Mouse (Mus musculus): ENCODE results near the gene Gm13539. TPM values are rescaled to one million over a fixed set of nuclear protein-coding genes. Genes with fewer than 3 reads are reported as not detected.
"Not testable (repeated sequence)": the region's sequence is repeated elsewhere in the genome, so short reads cannot be mapped to it uniquely, and the experiment has no call there.

The Gm13539 gene
- not detected for total RNA-seq (2021)
- long read RNA-seq, experiment 1, result 0 reads
- long read RNA-seq, experiment 2, result 0 reads

DNA sequence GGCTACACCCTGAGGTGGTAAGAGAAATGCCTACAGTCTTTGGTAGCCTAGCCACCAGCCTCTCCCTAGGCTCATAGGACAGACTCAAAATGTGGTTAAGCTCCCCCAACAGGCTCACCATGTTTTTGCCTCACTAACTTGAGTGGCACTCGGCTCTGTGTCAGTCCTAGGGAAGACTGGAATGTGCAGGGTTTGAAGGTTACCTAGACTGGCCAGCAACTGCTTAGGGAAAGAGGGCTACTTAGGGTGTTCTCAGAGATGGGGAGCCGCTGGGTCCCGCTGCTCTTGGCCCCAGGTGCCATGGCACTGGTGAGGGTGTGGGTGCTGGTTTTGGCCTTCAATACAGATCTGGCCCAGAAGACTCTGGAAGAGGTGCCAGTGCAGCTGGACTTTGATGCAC lies at the start of gene Gm13539:
Gene Gm13539, plus strand, starts transcription at position 301 of the 400 bp plus-strand sequence.
- DNase-seq (ENCODE audit: low spot score in 2 of 2), result no peak

DNA sequence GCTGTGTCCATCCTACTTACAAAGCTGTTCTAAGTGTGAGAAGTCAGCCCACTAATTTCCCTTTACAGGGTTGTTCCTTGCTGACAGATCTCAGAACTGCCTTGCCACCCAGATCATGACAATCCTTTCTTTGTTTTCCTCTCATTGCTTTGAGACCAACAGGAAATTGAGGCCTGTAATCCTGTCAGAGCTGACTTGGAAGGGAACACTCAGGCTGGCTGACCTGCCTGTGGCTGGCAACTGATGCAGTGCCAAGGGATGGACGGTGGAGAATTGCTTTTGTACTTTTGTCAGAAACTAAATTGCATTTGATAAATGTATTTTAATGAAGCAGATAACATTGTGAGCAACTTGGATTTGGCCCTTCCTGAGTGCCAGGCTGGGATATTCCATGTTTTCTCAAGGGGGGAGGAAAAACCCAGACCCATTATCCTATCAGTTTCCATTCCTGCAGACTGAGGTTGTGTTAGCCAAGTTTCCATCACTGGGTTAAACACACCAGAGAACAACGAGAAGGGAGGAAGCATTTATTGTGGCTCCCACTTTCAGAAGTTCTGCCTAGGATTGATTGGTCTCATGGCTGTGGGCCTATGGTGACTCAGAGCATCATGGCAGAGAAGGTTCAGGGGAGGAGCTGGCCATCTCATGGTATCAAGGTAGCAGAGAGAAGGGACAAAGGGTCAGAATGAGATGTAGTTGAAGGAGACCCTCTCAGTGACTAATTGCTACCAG lies 48.7 kb upstream of the Gm13539 start:
- DNase-seq (ENCODE audit: low spot score in 2 of 2), result no peak

DNA sequence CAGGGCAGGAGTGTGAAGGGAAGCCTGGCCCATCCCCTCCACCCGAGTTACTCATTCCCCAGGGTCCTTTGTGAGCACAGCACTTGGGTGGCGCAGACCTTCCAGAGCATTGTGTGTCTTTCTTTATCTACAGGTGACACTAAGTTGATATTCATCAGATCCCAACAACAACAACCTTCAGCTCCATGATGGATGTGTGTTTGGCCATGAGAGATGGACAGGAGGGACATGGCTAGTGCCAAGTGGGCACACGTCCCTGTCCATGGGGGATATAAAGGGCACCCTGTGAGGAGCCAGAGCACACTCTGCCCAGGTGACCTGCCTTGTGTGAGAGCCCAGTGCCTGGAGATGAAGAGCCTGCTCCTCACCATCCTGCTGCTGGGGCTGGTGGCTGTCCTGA lies 45.3 kb upstream of the Gm13539 start, which contains the start of gene Obp2b:
Gene Obp2b, plus strand, starts transcription at position 301 of the 400 bp plus-strand sequence.
- not testable (repeated sequence) for DNase-seq (ENCODE audit: low spot score in 2 of 2)

DNA sequence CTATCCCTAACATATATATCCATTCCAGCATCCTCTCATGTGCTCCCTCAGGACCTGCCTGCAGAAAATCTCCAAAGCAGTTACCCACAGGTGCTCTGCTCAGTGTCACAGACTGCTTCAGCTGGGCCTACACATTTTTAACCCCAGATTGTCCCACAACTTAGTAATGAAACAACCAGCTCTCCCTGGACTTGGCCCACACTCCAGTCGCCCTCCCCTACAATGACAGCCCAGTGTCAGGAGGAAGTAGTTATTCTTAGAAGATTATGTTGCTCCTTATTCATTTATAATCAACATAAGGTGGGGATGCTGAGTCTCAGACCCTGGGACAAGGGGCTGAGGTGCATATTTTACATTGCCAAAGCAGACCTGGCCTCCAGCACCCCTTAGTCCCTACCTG lies 40.4 kb upstream of the Gm13539 start:
- no peak for DNase-seq (ENCODE audit: low spot score in 2 of 2)

DNA sequence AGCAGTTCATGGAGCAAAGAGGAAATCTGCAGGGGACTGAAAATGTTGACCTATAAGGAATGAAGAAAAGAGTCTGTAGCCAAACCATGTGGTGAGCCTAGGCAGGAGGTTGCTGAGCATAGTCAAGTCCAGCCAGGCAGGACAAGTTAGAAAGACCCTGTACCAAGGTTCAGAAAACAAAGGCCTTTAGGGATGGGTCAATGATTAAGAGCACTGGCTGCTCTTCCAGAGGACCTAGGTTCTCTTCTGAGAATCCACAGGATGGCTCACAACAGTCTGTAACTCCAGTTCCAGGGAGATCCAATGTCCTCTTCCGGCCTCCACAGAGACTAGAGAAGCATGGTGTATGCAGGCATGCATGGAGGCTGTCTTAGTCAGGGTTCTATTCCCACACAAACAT lies 27.9 kb upstream of the Gm13539 start:
- DNase-seq (ENCODE audit: low spot score in 2 of 2), result no peak

DNA sequence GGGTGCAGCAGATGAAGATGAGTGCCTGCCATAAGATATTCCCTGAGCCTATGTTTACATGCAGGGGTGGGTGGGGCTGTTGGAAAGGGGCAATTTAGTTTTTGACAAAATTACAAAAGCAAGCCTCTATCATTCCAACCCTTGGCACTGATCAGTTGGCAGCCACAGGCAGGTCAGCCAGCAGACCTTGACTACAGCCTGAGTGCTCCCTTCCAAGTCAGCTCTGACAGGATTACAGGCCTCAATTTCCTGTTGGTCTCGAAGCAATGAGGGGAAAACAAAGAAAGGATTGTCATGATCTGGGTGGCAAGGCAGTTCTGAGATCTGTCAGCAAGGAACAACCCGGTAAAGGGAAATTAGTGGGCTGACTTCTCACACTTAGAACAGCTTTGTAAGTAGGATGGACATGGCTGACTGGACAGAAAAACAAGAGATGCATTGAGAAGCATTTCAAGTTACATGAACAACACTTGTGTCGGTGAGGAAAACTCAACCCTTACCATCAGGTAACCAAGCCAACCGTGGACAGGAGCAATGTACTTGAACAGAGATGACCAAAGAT lies 23.9 kb upstream of the Gm13539 start:
- no peak for DNase-seq (ENCODE audit: low spot score in 2 of 2)

DNA sequence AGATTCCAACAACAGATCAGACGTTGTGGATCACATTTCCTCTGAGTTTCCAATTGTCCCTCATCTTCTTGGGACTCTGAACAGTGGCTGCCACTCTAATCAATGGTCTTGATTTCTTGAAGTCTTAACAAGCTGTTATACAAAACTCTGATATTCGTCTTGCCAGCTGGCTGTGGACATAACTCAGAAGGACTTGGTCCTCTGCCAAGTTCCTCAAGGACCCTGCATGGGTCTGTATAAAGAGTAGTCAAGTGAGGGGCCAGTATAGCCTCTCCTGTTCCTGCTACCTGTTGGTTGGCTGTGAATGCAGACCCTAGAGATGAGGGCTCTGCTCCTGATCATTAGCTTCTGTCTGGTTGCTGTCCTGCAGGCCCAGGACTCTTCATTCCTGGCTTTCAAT lies 16.8 kb upstream of the Gm13539 start, which contains the start of gene Lcn3:
Gene Lcn3, plus strand, starts transcription at position 301 of the 400 bp plus-strand sequence.
- no peak for DNase-seq (ENCODE audit: low spot score in 2 of 2)

DNA sequence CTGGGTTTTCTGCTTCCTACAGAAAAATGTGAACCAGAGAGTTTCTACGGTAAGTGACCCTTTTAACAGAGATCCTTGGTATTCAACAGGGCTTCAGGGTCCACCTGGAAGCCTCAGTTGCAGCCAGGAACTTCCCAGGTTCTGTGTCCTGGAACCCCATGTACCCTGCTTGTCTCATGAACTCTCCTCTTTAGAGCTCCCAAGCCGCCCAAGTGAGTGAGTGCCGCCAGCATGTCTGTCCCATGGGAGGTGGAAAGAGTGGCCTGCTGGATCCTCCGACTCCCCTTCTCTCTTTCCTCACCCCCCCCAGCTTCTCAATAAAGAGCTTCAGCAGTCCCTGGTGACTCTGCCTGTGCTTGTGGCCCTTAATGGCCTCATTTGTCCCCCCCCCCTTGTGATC lies 14.3 kb upstream of the Gm13539 start:
- DNase-seq (ENCODE audit: low spot score in 2 of 2), result no peak

DNA sequence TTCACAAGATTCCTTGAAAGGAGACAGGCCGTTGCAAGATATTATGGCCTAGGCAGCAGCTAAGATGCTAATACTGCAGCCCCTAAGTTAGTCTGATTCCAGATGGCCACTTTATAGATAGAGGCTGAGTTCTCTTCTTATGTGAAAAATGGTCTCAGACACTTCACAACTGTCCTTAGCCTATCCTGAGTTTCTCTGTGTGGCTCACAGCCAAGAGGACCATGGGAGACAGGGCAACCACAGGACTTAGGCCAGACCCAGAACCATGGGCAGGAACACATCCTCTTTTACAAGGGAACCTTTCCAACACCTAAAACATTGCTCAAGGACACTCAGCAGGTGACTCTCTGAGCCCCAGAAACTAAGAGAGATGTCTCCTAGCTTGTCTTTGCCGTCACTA lies 8.6 kb upstream of the Gm13539 start:
- no peak for DNase-seq (ENCODE audit: low spot score in 2 of 2)

DNA sequence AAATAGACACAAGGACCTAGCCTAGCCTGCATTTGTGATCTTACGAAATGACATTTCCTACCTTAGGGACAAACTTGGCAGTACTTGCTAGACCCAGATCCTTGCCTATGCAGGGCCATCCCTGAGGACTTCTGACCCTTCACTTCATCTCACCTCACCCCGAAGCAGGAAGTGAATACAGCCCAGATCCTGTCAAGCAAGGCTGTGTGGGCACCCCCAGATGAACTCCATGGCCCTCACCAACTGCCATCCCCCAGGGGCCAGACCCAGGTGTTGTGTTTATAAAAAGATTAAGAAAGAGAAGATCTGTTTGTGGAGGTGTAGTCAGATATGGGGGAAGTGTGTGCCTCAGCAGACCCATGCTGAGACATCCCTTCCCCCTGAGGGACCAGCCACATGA lies 7.4 kb upstream of the Gm13539 start:
- no peak for DNase-seq (ENCODE audit: low spot score in 2 of 2)

DNA sequence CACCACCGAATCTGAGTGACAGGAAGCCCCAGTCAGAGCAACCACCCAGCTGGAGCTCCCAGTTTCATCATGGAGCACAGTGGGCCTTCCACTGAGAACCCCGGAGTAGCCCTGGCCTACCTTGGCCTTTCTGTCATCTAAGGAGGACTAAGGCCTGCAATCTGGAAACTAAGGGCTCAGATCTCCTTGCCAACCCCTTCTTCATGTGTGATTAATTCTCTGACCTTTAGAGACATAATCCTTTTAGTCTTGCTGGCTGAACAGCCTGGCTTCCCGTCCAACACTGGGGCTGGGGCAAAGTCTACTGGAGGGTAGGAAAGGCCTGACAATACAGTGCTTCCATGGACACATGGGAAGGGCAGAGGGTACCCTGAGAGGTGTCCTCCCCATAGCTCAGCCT lies 6.1 kb upstream of the Gm13539 start:
- DNase-seq (ENCODE audit: low spot score in 2 of 2), result no peak

DNA sequence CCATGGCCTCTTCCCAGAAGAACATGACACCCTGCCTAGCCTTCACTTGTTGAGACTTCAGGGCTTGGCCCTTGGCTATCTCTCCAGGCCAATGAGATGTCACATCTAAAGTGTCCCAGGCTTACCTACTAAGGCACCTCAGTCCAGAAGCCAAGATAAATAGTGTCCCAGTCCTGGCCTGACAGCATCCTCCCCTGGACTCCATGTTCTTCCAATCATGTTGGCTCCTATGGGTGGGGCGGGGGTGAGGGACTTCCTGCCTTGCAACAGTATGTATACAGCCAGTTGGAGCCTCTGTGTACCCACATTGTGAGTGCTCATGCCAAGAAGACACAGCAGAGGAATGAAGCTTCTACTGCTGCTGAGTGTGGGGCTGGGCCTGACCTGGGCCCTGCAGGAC lies 5.3 kb upstream of the Gm13539 start, which contains the start of gene Lcn11:
Gene Lcn11, plus strand, starts transcription at position 301 of the 400 bp plus-strand sequence.
- DNase-seq (ENCODE audit: low spot score in 2 of 2), result no peak

DNA sequence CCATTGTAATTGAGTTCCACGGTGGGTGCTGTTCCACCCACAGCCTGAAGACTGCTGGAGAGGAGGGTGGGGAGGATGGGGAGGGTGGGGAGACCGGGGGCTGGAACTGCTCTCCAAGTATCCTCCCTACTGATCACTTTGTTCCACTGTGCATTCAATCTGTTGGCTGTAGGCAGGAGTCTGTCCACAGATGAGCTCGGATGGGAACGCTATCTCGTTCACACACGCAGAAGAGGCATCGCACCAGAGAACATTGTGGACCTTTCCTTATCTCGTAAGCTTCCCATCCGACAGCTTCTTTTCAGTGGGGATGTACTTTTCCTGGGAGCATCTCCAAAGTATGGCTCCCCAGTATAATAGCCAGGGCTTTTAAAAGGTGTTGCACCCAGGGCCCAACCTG lies 3.0 kb upstream of the Gm13539 start:
- no peak for DNase-seq (ENCODE audit: low spot score in 2 of 2)

DNA sequence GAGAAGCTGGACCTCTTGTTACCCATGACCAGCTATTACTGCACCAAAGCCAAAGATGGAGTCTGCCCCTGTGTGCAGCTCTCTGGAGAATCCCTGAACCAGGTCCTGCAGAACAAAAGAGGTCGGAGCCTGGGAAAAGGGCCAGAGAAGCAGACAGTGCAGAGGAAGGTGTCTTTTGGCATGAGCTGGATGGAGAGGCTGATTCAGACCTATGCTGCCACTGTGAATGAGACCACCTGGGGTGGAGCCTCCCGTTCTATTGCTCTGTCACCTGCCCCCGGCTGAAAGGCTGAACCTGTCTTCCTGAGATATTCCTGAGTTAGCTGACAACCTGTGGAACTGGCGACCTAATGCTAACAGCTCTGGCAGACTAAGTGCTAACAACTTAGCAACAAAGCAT lies 1.1 kb upstream of the Gm13539 start:
- no peak for DNase-seq (ENCODE audit: low spot score in 2 of 2)

DNA sequence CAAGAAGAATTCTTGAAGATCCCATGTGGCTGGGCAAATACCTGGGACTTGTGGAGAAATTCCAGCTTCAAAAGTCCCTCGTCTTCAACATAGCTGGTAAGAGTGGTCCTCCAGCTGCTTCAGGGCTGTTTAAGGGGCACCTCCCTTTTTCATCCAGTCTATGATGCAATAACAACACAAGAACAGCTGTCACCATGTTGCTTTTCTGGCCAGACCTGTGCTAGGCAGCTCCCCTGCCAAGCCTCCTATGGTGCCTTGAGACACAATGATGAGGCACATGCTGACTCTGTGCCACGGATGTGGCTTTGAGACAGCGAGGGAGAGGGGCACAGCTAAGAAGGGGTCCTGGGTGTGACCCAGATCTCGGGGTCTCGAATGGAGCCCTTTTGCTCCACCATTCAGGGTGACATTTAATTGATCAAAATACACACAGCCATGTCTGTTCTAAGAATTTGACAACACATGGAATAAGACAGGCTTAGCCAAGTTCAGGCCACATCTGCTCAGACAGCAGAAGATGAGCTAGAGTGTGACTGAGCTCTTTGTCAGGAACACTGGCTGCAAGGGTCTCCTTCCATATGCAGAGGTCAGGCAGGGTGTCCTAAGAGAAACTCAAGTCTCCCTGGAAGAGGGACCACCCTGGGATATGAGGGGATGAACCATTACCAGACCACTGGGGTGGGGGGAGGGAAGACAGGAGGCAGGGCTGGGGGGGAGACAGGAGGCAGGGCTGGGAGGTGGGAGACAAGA lies 3.7 kb downstream of the Gm13539 start:
- no peak for DNase-seq (ENCODE audit: low spot score in 2 of 2)

DNA sequence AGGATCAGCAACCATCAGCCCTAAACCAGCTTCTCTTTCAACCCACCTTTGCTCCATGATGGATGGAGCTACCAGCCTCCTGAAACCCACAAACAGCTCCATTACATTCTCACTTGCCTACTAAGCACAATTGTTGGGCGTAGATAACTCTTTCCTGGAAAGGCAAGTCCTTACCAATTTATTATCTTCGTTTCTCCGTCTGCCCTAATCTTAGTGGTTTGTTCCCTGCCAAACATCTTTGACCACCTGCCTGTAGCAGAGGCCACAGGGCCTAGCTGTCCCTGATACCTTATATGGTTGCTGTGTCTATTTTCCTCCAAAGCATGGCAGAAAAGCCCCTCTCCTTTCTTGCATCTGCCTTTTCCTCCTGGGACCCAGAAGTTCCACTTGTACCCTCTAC lies 7.0 kb downstream of the Gm13539 start:
- no peak for DNase-seq (ENCODE audit: low spot score in 2 of 2)

DNA sequence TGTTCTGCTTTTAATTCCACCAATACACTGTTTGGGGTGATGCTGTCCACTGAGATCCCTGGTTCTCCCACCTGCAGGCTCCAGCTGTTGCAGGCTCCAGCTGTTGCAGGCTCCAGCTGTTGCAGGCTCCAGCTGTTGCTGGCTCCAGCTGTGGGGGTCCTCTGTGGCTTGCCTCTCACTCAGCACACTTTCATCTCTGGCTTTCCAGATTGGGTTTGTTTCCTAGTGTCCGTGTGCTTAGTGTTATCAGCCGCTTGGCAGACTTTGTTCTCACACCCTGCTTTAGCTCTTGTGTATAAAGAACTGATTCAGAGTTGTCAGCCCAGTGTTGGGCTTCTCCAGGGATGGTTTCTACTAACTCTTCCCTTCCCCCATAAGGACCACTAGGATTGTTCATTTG lies 15.6 kb downstream of the Gm13539 start:
- no peak for DNase-seq (ENCODE audit: low spot score in 2 of 2)

DNA sequence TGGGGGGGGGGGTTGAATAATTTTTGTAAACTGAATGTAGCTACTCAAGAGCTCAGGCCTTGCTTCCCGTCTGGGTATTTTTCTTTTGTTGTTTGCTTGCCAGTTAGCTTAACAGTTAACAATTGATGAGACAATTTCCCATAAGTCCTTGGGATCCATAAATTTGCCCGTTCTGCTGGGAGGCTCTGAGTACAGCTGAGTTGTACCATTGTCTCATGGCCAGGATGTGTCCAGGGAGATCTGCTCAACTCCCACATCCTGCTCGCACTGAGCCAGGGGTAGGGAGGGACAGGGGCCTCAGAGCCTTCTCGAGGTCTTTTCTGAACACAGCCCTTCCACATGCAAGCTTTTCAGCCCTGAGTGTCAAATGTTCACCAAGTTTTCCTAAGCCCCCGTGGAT lies 16.0 kb downstream of the Gm13539 start:
- DNase-seq (ENCODE audit: low spot score in 2 of 2), result no peak

DNA sequence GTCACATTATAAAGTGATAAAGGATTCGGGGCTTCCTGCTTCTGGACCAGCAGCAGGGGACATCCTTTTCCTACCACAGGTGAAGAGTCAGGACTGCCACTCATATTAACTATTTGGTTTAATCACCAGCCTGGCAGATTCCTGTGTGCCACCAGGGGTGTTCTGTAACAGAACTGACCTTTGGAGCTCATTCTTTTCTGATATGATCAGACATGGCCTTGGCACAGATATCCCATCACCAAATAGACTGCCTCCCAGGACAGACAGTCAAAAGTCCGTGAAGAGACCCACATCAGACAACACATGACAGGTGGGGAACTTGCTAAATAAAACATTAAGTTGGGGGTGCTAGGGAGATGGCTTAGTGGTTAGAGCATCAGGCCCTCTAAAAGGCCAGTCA lies 29.7 kb downstream of the Gm13539 start:
- DNase-seq (ENCODE audit: low spot score in 2 of 2), result no peak

DNA sequence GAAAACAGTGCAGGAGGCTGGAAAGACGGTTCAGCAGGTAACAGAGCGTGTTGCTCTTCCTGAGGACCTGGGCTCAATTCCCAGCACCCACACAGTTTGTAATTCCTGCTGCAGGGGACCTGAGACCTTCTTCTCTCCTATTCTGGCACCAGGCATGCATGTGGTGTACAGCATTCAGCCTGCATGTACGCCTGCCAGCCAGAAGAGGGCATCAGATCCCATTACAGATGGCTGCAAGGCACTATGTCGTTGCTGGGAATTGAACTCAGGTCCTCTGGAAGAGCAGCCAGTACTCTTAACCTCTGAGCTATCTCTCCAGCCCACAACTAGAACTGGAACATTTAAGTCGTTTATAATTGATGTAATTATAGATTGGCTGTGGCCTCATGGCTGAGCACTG lies 31.3 kb downstream of the Gm13539 start:
- DNase-seq (ENCODE audit: low spot score in 2 of 2), result no peak

DNA sequence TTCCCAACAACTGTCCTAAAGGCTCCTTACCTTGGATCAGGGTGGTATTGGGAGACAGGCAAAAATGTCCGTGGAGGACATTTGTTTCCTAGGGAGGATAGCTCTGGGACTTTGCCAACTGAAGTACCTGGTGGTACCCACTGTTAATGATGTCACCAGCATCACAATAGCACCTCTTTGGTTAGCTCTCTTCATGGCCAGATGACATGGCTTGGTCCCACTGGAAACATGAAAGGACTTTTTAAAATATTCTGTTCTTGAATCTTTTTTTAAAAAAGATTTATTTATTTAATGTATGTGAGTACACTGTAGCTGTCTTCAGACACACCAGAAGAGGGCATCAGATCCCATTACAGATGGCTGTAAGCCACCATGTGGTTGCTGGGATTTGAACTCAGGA lies 33.7 kb downstream of the Gm13539 start, which contains the start of gene Glt6d1:
Gene Glt6d1, minus strand, starts transcription at position 101 of the 400 bp plus-strand sequence.
- DNase-seq (ENCODE audit: low spot score in 2 of 2), result not testable (repeated sequence)

DNA sequence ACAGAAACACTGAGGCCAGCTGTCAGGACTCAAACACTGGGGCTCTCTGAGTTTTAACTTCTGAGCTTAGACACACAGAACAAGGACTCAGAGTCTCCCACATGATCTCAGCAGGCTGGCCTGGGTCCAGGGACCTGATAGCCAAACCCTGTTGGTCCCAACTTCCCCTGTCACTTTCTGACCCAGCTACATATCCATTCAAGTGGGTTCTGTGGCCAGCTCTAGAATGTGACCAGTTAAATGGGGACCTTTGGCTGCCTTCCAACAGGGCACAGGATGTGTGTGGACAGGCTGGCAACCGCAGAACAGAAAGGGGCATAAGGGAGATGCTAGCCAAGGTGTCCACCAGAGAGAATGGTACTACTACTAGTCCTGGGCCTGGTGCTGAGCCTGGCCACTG lies 40.7 kb downstream of the Gm13539 start, which contains the start of gene Lcn9:
Gene Lcn9, plus strand, starts transcription at position 348 of the 400 bp plus-strand sequence.
- no peak for DNase-seq (ENCODE audit: low spot score in 2 of 2)

All from left cerebral cortex, adult 18-20 months (tissue).